Mouse (Mus musculus): ENCODE data around the gene A2ml1. TPM values are rescaled to one million over a fixed set of nuclear protein-coding genes. Genes with fewer than 3 reads are reported as not detected.

Gene A2ml1
- polyA plus RNA-seq (2017; shearing (Covaris generic)): 0.18 TPM

GRCm38 (mm10) chr6:128581508-128581907, at the start of gene A2ml1:
Gene A2ml1, minus strand, starts transcription at chr6:128581608.

DNA sequence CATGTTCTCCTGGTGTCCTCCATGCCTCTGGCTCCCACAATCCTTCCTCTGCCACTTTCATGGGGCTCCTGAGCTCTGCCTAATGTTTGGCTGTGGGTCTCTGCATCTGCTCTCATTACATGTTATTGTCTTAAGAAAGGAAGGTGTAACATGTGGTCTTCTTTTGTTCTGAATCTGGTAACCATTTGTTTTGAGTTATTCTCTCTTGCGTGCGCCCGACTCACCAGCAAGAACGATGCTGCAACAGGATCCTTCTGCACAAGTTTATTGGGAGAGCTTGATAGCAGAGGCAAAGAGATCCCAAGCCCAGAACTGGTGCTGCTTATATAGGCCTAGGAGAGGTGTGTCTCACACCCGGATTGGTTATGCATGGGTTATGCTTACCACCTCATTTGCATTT, 42.0 kb upstream of the A2ml1 start, which contains the start of gene Klrb1a:
Gene Klrb1a (minus strand): TSS at position 101 of the 400 bp plus-strand sequence.

GRCm38 (mm10) chr6:128526601-128527000, 54.8 kb downstream of the A2ml1 start, which contains the start of gene Pzp:
Gene Pzp, minus strand, starts transcription at chr6:128526720.

Other genes with a start within 250 kb of the A2ml1 start
- gene Tulp3, start 225.8 kb downstream of the A2ml1 start, polyA plus RNA-seq (2017; shearing (Covaris generic)): 1.2 TPM
- 55.1 TPM for gene Rhno1, start 218.7 kb downstream of the A2ml1 start, polyA plus RNA-seq (2017; shearing (Covaris generic))
- gene Foxm1, start 218.6 kb downstream of the A2ml1 start, polyA plus RNA-seq (2017; shearing (Covaris generic)): 1.9 TPM
- gene Tex52, start 206.2 kb downstream of the A2ml1 start, polyA plus RNA-seq (2017; shearing (Covaris generic)): not detected
- not detected for gene Gm44596, start 206.1 kb downstream of the A2ml1 start, polyA plus RNA-seq (2017; shearing (Covaris generic))
- gene Nrip2, start 182.3 kb downstream of the A2ml1 start, polyA plus RNA-seq (2017; shearing (Covaris generic)): 1.1 TPM
- 33.4 TPM for gene Itfg2, start 156.7 kb downstream of the A2ml1 start, polyA plus RNA-seq (2017; shearing (Covaris generic))
- 64.6 TPM for gene Fkbp4, start 142.9 kb downstream of the A2ml1 start, polyA plus RNA-seq (2017; shearing (Covaris generic))
- 0.29 TPM for gene Pzp, start 54.9 kb downstream of the A2ml1 start, polyA plus RNA-seq (2017; shearing (Covaris generic))
- 0.59 TPM for gene Klrb1a, start 41.9 kb upstream of the A2ml1 start, polyA plus RNA-seq (2017; shearing (Covaris generic))
- gene Clec2h, start 80.8 kb upstream of the A2ml1 start, polyA plus RNA-seq (2017; shearing (Covaris generic)): not detected
- gene Klrb1, start 141.5 kb upstream of the A2ml1 start, polyA plus RNA-seq (2017; shearing (Covaris generic)): not detected
- 5.5 TPM for gene Klrb1c, start 207.6 kb upstream of the A2ml1 start, polyA plus RNA-seq (2017; shearing (Covaris generic))
- gene Gm44511, start 244.7 kb upstream of the A2ml1 start, polyA plus RNA-seq (2017; shearing (Covaris generic)): not detected
- 0.13 TPM for gene Klrb1b, start 244.7 kb upstream of the A2ml1 start, polyA plus RNA-seq (2017; shearing (Covaris generic))